Mouse (Mus musculus) thymus, adult 2 months (tissue): ENCODE results near the gene Tmc3. TPM values are rescaled to one million over a fixed set of nuclear protein-coding genes. Genes with fewer than 3 reads are reported as not detected.

Experiments used
- DNase-seq: peaks from one replicate; pipeline ENCODE4 v3.0.0; 2021
- H3K27ac ChIP-seq: fragments of 200-500 bp; 2 replicates; pipeline ENCODE4 v1.5.1; 2012; ENCODE audit warnings: low read length, control low read depth; ENCODE audit not compliant: control insufficient read depth, insufficient read depth
- H3K27me3 ChIP-seq: fragments of 200-500 bp; 2 replicates; pipeline ENCODE4 v1.6.1; 2012; ENCODE audit warnings: mild to moderate bottlenecking, low read length, moderate library complexity, mixed read lengths; ENCODE audit not compliant: control insufficient read depth, insufficient read depth
- H3K36me3 ChIP-seq: fragments of 200-500 bp; 2 replicates; pipeline ENCODE4 v1.6.1; 2012; ENCODE audit warnings: mild to moderate bottlenecking, low read length, moderate library complexity; ENCODE audit not compliant: control insufficient read depth, insufficient read depth
- H3K4me1 ChIP-seq: fragments of 200-500 bp; replicated peaks from 2 replicates; pipeline ENCODE4 v1.6.1; 2012; ENCODE audit warnings: low read length; ENCODE audit not compliant: control insufficient read depth, insufficient read depth
- H3K4me3 ChIP-seq: fragments of 200-500 bp; 2 replicates; pipeline ENCODE4 v1.5.1; 2012; ENCODE audit warnings: mild to moderate bottlenecking, low read length, control low read depth, moderate library complexity; ENCODE audit not compliant: control insufficient read depth, insufficient read depth
- CTCF ChIP-seq: fragments of 200-500 bp; IDR thresholded peaks from 2 replicates; pipeline ENCODE4 v1.5.1; 2012; ENCODE audit warnings: mild to moderate bottlenecking, control low read depth, low read length, moderate library complexity, borderline replicate concordance; ENCODE audit not compliant: control insufficient read depth, poor library complexity, insufficient read depth; ENCODE audit errors: extremely low read depth
- POLR2A ChIP-seq: fragments of 200-500 bp; IDR thresholded peaks from 2 replicates; pipeline ENCODE4 v1.6.1; 2012; ENCODE audit warnings: mild to moderate bottlenecking, low read length, control low read depth, moderate library complexity; ENCODE audit not compliant: control insufficient read depth, poor library complexity, insufficient read depth; ENCODE audit errors: extremely low read depth
- WGBS: fragments of 180-500 bp; shearing (Covaris S2); methylation state at CpG from one replicate; pipeline ENCODE4 v1.1.7; 2018; 5-methylcytosine and 5-hydroxymethylcytosine counted together
- polyA plus RNA-seq: library from polyadenylated mRNA; depleted of rRNA; stranded (reverse); fragments of >200 nt; gene quantifications from 2 replicates; pipeline ENCODE4 v1.2.3, GENCODE M21; 2012

The Tmc3 gene
- polyA plus RNA-seq, 1 experiment, result 0.54 TPM

GRCm38 (mm10) chr7:83597063-83597462 lies 12.3 kb downstream of the Tmc3 start:
- WGBS, result 96% methylated on average over 3 of the region's 3 CpGs
- no peak overlapping the region for H3K27ac ChIP-seq
- H3K4me1 ChIP-seq, result peaks cover 4% of the 10 kb centered on the region; the same call in 1 of the 2 replicates
- no peak for TF ChIP-seq CTCF
- no peaks in the 10 kb centered on the region for H3K36me3 ChIP-seq
- no peaks in the 10 kb centered on the region for H3K27me3 ChIP-seq
- no peak overlapping the region for H3K4me3 ChIP-seq
- DNase-seq, result no peak

GRCm38 (mm10) chr7:83598997-83599912 lies 14.5 kb downstream of the Tmc3 start:
- Histone ChIP-seq H3K36me3 (no peaks in the 10 kb centered on the region), H3K27me3 (no peaks in the 10 kb centered on the region), H3K4me3 (no peak overlapping the region), H3K4me1 (peaks cover 4% of the 10 kb centered on the region; the same call in 1 of the 2 replicates), H3K27ac (no peak overlapping the region)
- TF ChIP-seq CTCF, result no peak
- DNase-seq, result no peak
- WGBS, result 92% methylated on average over 13 of the region's 13 CpGs

- WGBS, result 59% methylated on average over 8 of the region's 8 CpGs
- DNase-seq, result peak; percentile 52
- H3K36me3 ChIP-seq, result no peaks in the 10 kb centered on the region
- H3K27me3 ChIP-seq, result no peaks in the 10 kb centered on the region
- peaks cover 4% of the 10 kb centered on the region; the same call in 1 of the 2 replicates for H3K4me1 ChIP-seq
- H3K4me3 ChIP-seq, result no peak overlapping the region
- no peak overlapping the region for H3K27ac ChIP-seq
- TF ChIP-seq POLR2A (no peak), CTCF (peak; percentile 78; the same call in 1 of the 2 replicates)
These were observed 15.2 kb downstream of the Tmc3 start for GRCm38 (mm10) chr7:83599913-83600286.

- TF ChIP-seq CTCF, result no peak
- TF ChIP-seq POLR2A, result no peak
- peaks cover 3% of the 10 kb centered on the region for H3K4me1 ChIP-seq
- H3K27ac ChIP-seq, result no peak overlapping the region
- H3K27me3 ChIP-seq, result no peaks in the 10 kb centered on the region
- no peak for DNase-seq
- no peak overlapping the region for H3K4me3 ChIP-seq
- 95% methylated on average over 7 of the region's 7 CpGs for WGBS
- no peaks in the 10 kb centered on the region for H3K36me3 ChIP-seq
These were observed 19.6 kb downstream of the Tmc3 start for GRCm38 (mm10) chr7:83604180-83604944.

- TF ChIP-seq CTCF, result no peak
- no peak for TF ChIP-seq POLR2A
- H3K27ac ChIP-seq, result no peak overlapping the region
- H3K27me3 ChIP-seq, result no peaks in the 10 kb centered on the region
- no peak overlapping the region for H3K4me3 ChIP-seq
- DNase-seq, result no peak
- no peaks in the 10 kb centered on the region for H3K36me3 ChIP-seq
- peaks cover 14% of the 10 kb centered on the region for H3K4me1 ChIP-seq
- WGBS, result 97% methylated on average over 2 of the region's 2 CpGs
These were observed 22.1 kb downstream of the Tmc3 start for GRCm38 (mm10) chr7:83606796-83607195.

- Histone ChIP-seq H3K27me3 (no peaks in the 10 kb centered on the region), H3K27ac (peak overlapping the region; percentile 76), H3K4me1 (peaks cover 14% of the 10 kb centered on the region), H3K36me3 (no peaks in the 10 kb centered on the region), H3K4me3 (no peak overlapping the region)
- WGBS, result 74% methylated on average over 4 of the region's 4 CpGs
- no peak for DNase-seq
- no peak for TF ChIP-seq CTCF
- TF ChIP-seq POLR2A, result no peak
These were observed 25.2 kb downstream of the Tmc3 start for GRCm38 (mm10) chr7:83609891-83610290.
